Mouse (Mus musculus) ES-Bruce4 (cell line): Measurements from ENCODE around the gene Irf7. TPM values are rescaled to one million over a fixed set of nuclear protein-coding genes. Genes with fewer than 3 reads are reported as not detected.

Experiments
- H3K27ac ChIP-seq: 2 replicates; pipeline ENCODE4 v1.5.1; 2012; ENCODE audit warnings: low read length, inconsistent platforms; ENCODE audit not compliant: insufficient read depth
- H3K27me3 ChIP-seq: 2 replicates; pipeline ENCODE4 v1.6.1; 2012; ENCODE audit warnings: mild to moderate bottlenecking, low read length, inconsistent platforms; ENCODE audit not compliant: control insufficient read depth, poor library complexity, insufficient read depth, severe bottlenecking
- H3K36me3 ChIP-seq: 2 replicates; pipeline ENCODE4 v1.6.1; 2012; ENCODE audit warnings: inconsistent platforms, mild to moderate bottlenecking, low read length, moderate library complexity; ENCODE audit not compliant: control insufficient read depth, poor library complexity, insufficient read depth, severe bottlenecking
- H3K4me1 ChIP-seq: one replicate; pipeline ENCODE4 v1.8.1; 2011; ENCODE audit warnings: low read length; ENCODE audit not compliant: control insufficient read depth, insufficient read depth
- H3K4me3 ChIP-seq: 2 replicates; pipeline ENCODE4 v1.5.1; 2011; ENCODE audit warnings: low read depth, mild to moderate bottlenecking, low read length
- H3K9ac ChIP-seq: 2 replicates; pipeline ENCODE4 v1.6.1; 2012; ENCODE audit warnings: low read depth, mild to moderate bottlenecking, inconsistent platforms; ENCODE audit not compliant: poor library complexity, severe bottlenecking
- H3K9me3 ChIP-seq: replicated peaks from 2 replicates; pipeline ENCODE4 v1.6.1; 2012; ENCODE audit warnings: mild to moderate bottlenecking, low read length, inconsistent platforms; ENCODE audit not compliant: control insufficient read depth, poor library complexity, insufficient read depth, severe bottlenecking
- CTCF ChIP-seq: IDR thresholded peaks from one replicate; pipeline ENCODE4 v1.8.1; 2011; ENCODE audit warnings: low read depth, low read length
- EP300 ChIP-seq: IDR thresholded peaks from 2 replicates; pipeline ENCODE4 v1.6.1; 2011; ENCODE audit warnings: low read depth, low read length; ENCODE audit not compliant: insufficient read depth
- POLR2A ChIP-seq: IDR thresholded peaks from one replicate; pipeline ENCODE4 v1.8.1; 2011; ENCODE audit warnings: low read length; ENCODE audit not compliant: insufficient read depth
- polyA plus RNA-seq: library from polyadenylated mRNA; stranded (reverse); fragments of >200 nt; gene quantifications from 2 replicates; pipeline ENCODE4 v1.2.4, GENCODE M21; 2011; ENCODE audit warnings: low read depth; ENCODE audit not compliant: missing spikeins, insufficient read depth, insufficient read length

The Irf7 gene
- polyA plus RNA-seq, 1 experiment: 0.57 TPM

GRCm38 (mm10) chr7:141228279-141229067, 37.8 kb downstream of the Irf7 start, which contains the start of gene Phrf1:
Gene Phrf1 (plus strand): TSS chr7:141228784.
- Histone ChIP-seq H3K9ac (peak within 1 kb of the TSS; percentile 82), H3K9me3 (no peaks in the 10 kb centered on the region), H3K36me3 (peaks cover 23% of the 10 kb centered on the region), H3K4me1 (no peaks in the 10 kb centered on the region), H3K4me3 (peak within 1 kb of the TSS; percentile 84), H3K27me3 (no peaks in the 10 kb centered on the region), H3K27ac (peak within 1 kb of the TSS; percentile 32; the same call in 1 of the 2 replicates)
- no peak for TF ChIP-seq EP300
- TF ChIP-seq CTCF: peak; percentile 85

GRCm38 (mm10) chr7:141227796-141228195, 38.5 kb downstream of the Irf7 start:
- Histone ChIP-seq H3K36me3 (peaks cover 17% of the 10 kb centered on the region), H3K9ac (0 out of 2 replicates have a peak overlapping the region, but pooled peaks have one; percentile 82), H3K4me1 (no peaks in the 10 kb centered on the region), H3K27me3 (no peaks in the 10 kb centered on the region), H3K9me3 (no peaks in the 10 kb centered on the region), H3K4me3 (no peak overlapping the region), H3K27ac (peak overlapping the region; percentile 8; the same call in 1 of the 2 replicates)
- TF ChIP-seq EP300 (no peak), POLR2A (no peak), CTCF (no peak)

- Histone ChIP-seq H3K9ac (no peak overlapping the region), H3K27me3 (no peaks in the 10 kb centered on the region), H3K4me3 (no peak overlapping the region), H3K36me3 (peaks cover 8% of the 10 kb centered on the region), H3K9me3 (no peaks in the 10 kb centered on the region), H3K4me1 (no peaks in the 10 kb centered on the region), H3K27ac (no peak overlapping the region)
- TF ChIP-seq CTCF (no peak), POLR2A (no peak), EP300 (no peak)
Measured at GRCm38 (mm10) chr7:141226535-141226934, 39.7 kb downstream of the Irf7 start.

- no peak overlapping the region for H3K4me3 ChIP-seq
- H3K4me1 ChIP-seq: peaks cover 6% of the 10 kb centered on the region
- H3K27ac ChIP-seq: no peak overlapping the region
- no peak for TF ChIP-seq CTCF
- no peak for TF ChIP-seq POLR2A
- TF ChIP-seq EP300: no peak
- H3K9ac ChIP-seq: 0 out of 2 replicates have a peak overlapping the region, but pooled peaks have one; percentile 21
- no peaks in the 10 kb centered on the region for H3K27me3 ChIP-seq
- H3K36me3 ChIP-seq: 0 out of 2 replicates have a peak, but pooled peaks cover 3% of the 10 kb centered on the region
- H3K9me3 ChIP-seq: no peaks in the 10 kb centered on the region
Measured at GRCm38 (mm10) chr7:141222696-141223215, 43.5 kb downstream of the Irf7 start.

- Histone ChIP-seq H3K4me3 (peak overlapping the region; percentile 50), H3K27ac (no peak overlapping the region), H3K9me3 (no peaks in the 10 kb centered on the region), H3K4me1 (peaks cover 6% of the 10 kb centered on the region), H3K9ac (peak overlapping the region; percentile 21), H3K27me3 (no peaks in the 10 kb centered on the region), H3K36me3 (0 out of 2 replicates have a peak, but pooled peaks cover 5% of the 10 kb centered on the region)
- TF ChIP-seq CTCF (no peak), EP300 (no peak), POLR2A (no peak)
Measured at GRCm38 (mm10) chr7:141222126-141222467, 44.2 kb downstream of the Irf7 start.
